Mouse (Mus musculus) retina, embryonic 14.5 days (tissue): Measurements from ENCODE around the gene Spp2.

Experiments
- DNase-seq: peaks from one replicate; pipeline ENCODE4 v3.0.0-alpha.2; 2015; ENCODE audit warnings: low spot score

Spp2 gene

GRCm38 (mm10) chr1:88406807-88407198 lies at the start of gene Spp2:
Gene Spp2 (plus strand): TSS chr1:88406961.
- no peak for DNase-seq

- peak; percentile 92 for DNase-seq
Observed at GRCm38 (mm10) chr1:88357458-88358090, 49.2 kb upstream of the Spp2 start.

DNA sequence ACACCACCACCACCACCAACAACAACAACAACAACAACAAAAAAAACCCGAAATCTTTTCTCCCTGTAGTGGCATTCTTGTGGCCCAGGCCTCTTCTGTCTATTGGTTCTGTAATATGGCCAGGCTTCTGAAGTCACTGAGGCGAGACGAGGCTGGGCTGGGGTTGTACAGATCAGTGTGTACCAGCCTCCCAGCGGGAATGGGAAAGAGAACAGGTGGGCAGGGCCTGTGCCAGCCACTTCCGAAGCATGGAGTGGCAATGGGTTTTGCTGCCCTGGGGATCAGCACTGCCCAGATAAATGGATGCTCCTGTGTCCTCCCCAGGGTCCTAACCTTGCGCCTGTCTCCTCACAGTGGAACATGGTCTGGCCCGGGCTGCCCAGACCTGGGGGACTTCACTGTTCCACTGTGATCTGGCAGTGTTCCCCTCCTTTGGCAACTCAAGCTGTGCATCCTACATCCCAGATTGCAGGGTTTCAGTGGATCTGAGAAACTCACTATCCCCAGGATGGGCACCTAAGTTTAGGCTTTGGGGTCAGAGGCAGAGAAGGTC lies 48.6 kb upstream of the Spp2 start:
- no peak for DNase-seq

GRCm38 (mm10) chr1:88361085-88361484 lies 45.7 kb upstream of the Spp2 start:
- no peak for DNase-seq

DNA sequence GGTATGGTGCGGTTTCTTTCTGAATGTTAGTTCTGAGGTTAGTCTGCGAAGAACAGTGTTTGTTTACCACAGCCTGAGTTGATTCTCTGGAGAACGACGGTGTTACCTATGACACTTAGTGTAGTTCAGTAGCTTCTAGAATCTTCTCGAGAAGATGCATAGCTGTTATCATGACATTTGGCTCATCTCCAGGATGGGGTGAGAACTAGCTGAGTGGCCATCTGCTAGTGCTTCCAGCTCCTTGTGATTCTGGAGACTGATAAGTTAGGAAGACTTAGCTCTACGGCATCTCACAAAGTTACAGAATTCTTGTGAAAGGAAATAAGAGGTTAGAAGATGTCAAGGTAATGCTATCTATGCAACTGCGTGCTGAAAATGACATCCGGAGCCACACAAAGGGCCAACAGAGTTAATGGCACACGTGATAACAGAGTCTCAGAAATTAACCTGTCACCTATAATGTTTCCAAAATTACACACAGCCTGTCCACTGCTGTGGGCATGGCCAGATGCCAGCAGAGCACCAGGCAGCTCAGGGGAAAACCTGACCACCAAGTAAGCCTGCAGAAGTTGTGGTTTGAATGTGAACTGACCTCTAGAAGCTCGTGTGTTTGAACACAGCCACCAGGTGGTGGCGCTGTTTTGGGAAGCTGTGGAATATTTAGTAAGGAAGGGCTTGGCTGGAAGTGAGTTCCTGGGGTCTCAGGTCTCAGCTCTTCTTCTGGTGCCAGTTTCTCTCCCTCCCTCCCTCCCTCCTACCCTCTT lies 39.7 kb upstream of the Spp2 start:
- no peak for DNase-seq

DNA sequence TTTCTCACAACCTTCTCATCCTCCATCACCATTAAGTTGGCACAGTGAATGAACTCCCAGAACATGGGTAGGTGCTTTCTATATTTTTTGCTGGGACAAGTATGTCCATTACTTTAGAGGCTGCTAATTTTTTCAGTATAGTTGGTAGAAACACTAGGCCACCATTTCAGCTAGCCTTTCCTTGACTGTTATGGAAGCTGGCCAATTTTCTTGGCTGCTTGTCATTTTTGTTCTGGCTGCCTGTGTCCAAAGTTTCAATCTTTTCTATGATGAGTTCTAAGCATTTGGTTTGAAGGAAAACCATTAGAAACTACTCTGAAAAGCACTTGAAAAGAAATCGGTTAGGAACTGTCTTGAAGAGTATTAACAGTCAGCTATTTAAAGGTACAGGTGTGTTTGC lies 28.3 kb upstream of the Spp2 start:
- DNase-seq: no peak

DNA sequence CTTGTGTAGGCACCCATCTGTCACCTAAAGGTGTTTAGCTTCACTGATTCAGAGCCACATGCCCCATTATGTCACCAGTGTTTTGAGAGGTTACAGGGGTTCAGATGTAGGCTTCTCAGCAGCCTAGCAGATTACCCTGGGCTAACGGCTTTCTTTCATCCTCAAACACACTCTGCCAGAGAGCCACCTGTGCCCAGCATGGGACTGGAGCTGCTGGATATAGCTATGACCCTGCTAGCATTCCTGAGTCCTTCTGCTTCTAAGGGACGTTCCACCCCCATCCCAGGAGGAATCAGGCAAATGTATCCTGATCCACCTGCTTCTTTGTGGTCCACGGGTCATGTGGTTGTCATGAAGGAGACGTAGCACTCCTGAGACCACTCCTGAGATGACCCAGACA lies 15.1 kb upstream of the Spp2 start:
- DNase-seq: no peak

- DNase-seq: no peak
Observed at GRCm38 (mm10) chr1:88393321-88393720, 13.4 kb upstream of the Spp2 start.

GRCm38 (mm10) chr1:88403378-88403777 lies 3.4 kb upstream of the Spp2 start:
- no peak for DNase-seq

DNA sequence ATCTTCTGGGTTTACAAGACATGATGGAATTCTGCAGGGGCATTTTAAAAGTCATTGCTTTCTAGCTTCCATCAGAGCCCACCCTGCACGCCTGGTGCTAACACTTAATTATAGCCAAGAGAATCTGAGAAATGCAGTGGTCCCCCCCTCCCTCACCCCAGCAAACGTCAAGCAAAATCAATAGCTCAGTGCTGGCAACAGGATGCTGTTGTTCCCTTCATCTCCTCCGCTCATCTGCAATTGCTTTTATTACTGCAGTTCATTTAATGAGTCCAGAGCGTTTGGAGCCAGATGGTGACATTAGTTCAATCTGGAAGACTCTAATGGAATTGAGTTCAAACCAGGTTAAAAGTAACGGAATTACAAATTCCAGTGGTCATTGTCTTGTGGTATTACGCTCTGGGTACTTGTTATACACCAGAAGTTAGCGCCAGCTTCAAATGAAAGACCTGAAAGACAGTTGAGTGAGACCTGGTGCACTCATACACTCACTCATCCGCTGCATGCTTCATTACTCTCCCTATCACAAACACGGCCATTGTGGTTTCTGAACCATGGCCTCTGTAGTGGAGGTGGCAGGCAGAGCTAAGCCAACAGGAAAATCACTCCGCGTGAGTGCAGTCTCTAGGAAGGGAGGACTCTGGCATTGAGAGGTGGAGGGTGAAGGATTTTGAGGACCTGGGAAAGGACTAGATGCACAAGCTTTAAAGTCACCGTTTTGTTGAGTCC lies 519 bp upstream of the Spp2 start:
- DNase-seq: peak; percentile 56

- DNase-seq: no peak
Observed at GRCm38 (mm10) chr1:88408340-88408739, 1.6 kb downstream of the Spp2 start.

DNA sequence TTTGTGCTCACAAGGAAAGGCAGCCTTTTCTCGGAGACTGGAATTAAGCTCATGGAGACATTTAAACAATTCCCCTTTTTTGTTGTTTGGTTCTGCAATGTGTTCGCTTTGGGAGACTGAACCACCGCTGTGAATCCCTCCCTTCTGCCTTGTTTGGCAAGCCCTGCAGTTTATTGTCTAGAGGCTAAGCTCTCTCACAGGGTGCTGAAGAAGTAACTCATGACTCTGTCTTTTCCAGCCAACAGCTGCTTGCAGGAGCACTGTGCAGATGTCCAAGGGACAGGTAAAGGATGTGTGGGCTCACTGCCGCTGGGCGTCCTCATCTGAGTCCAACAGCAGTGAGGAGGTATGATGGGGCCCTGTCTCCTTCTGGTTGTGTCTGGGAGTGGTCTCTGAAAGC lies 5.3 kb downstream of the Spp2 start:
- DNase-seq: no peak

GRCm38 (mm10) chr1:88418943-88419342 lies 12.2 kb downstream of the Spp2 start:
- no peak for DNase-seq

DNA sequence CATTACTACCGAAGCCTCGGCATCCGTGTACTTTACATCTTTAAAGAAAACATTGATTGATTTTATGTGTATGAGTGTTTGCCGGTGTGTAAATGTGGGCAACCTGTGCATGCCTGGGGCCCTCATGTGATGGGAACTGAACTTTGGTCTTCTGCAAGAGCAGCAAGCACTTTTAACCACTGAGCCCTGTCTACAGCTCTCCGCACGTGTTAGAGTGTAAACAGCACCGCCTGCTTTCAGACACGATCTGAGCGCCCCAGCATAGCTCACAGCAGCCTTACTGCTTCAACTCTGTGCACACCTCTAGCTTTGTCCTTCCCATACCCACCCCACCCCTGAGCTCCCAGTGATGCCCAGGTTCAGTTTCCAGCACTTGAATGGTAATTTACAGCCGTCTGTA lies 15.3 kb downstream of the Spp2 start:
- DNase-seq: no peak

DNA sequence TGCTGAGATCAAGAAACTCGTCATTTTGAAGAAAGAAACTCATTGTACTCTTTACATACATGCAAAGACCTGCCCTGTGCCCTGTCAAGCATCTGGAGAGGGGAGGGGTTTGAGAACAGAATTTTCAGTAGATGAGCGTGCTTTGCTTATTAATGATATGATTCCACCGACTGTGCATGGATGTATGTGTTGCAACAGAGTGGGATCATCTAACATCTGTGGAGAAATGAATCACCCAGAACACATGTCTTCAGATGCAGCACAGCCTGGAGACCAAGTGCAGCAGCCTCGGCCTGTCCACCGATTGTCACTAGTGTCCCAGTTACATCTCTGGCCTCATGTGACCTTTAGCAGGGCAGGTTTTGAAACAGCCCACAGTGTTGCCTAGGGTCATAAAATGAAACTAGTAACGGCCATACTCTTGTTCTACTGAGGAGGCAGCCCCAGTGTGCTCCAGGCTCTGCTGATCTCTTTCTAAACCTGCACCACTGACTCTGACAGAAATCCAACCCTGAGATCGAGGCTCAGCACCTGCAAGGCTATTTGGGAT lies 16.2 kb downstream of the Spp2 start:
- no peak for DNase-seq

DNA sequence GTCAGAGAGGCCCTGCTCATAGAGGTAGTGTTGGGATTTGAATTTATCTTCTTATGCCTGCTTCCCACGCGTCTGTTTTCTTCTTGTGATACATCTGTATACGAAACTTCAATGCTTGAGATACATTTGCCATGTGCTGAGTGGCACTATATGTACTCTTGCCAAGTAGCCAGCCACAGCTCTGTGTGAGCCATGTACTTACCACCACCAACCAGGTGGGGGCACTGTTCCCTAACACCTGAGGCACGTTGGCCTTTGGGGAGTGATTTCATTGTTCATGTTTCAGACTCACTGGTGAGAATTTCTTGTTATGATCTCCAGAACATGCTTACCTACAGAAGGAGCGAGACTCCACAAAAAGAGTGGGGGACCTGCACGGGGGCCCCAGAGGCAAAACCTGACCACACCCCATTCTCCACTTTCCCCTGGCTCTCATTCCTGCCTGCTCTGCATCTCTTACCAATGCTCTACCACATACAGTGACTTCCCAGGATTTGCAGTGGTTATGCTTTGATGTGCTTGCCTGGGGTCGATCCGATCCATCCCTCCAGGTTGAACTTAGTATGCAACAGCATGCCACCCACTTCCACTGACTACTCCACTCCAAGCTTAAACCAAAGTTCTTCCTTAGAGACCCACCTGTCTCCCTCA lies 18.0 kb downstream of the Spp2 start:
- peak; percentile 87 for DNase-seq

DNA sequence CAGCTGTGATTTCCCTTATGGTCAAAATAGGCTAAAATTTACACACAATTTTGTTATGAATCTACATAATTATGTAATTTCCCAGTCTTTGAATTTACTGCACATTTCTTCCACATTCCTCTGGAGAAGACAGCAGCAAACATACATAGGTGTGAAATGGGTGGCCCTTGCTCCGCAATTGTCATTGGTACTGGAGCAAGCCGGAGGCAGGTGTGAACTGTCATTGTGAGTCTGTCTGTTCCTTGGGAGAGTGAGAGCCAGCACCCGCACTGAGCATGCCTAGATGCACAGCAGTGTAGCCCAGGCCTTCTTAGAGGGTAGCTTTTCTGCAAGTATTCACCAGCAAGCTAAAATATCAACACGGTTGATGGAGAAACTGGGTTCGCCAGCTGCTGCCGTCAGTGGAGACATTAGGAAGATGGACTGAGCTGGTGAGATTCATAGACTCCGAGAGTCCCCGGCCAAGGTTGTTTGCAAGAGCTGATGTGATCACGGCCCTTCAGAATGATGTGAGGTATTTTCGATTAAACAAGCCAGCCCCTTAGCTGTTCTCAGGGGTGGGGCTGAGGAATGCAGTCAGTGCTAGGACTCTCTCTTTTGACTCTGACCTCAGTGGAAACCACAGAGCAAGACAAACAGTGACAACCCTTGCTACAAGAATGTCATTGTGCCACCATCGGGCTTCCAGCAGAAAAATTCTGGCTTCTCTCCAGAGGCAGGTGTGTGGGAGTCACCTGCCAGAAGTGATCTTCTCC lies 21.4 kb downstream of the Spp2 start:
- no peak for DNase-seq

- peak; percentile 37 for DNase-seq
Observed at GRCm38 (mm10) chr1:88429413-88429812, 22.7 kb downstream of the Spp2 start.

- DNase-seq: no peak
Observed at GRCm38 (mm10) chr1:88431262-88431661, 24.5 kb downstream of the Spp2 start.

DNA sequence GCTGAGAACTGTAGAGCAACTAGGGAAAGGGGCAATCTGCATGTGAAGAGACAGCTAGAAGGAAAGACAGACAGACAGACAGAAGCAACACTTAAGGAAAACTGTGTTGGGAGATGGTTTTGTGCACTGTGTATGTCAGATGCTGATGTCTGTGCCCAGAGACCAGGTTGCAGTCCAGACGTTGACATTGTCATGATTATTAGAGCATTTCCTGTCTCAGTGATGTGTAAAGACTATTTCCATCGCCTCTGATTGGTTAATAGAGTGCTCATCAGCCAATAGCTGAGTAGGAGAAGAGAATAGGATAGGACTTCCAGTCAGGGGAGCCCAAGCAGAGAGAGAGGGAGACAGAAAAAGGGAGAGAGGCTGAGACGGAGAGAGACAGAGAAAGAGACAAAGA lies 25.8 kb downstream of the Spp2 start:
- DNase-seq: no peak
